31 mouse cellular contexts compared by ENCODE assay signal in the genomic region with DNA sequence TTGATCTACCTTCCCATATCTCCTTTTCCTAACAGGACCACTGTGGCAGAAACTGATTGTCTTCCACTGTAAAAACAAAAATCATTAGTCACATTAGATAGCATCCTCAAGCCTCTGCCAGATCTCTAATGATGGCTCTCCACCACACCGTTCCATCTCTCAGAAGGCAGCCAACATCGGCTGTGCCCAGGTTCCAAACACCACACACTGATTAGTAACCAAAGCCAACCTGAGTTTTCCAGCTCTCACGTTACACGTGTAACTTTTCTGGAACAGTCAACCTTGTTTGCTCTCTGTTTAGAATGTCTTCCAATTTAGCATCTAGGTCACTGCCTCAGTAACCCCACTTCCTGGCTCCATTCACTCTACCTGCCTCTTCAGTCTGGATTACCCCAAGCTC. TPM values are rescaled to one million over a fixed set of nuclear protein-coding genes. Genes with fewer than 3 reads are reported as not detected.
"Had no signal": no experiment of that assay in that cellular context is flagged by ENCODE, and none has a peak within 500 bp of the region (broad histone marks: within the 10 kb centered on the region; RNA-seq: fewer than 3 reads in every experiment).

No protein-coding gene starts in this region.

- H3K4me3 ChIP-seq: heart, embryonic 12.5 days; heart, embryonic 13.5 days; heart, embryonic 15.5 days; hindbrain, embryonic 10.5 days; hindbrain, embryonic 12.5 days; hindbrain, embryonic 13.5 days; hindbrain, embryonic 15.5 days; intestine, embryonic 15.5 days; kidney, embryonic 15.5 days; layer of hippocampus, adult 2 months; left cerebral cortex, adult 2 months had no signal

- H3K27ac ChIP-seq: heart, embryonic 13.5 days; heart, embryonic 15.5 days; hindbrain, embryonic 10.5 days; hindbrain, embryonic 12.5 days; hindbrain, embryonic 13.5 days; hindbrain, embryonic 14.5 days; hindbrain, embryonic 15.5 days; hindbrain, postnatal 0 days; intestine, embryonic 15.5 days; kidney, embryonic 15.5 days; kidney, postnatal 0 days; layer of hippocampus, adult 2 months; left cerebral cortex, adult 2 months had no signal

- DNase-seq: heart, postnatal 10 days; heart, postnatal 14 days; heart, postnatal 36 days; heart, postnatal 4 days; kidney, adult 11 months; kidney, adult 18-20 months; kidney, adult 2 months; kidney, adult 8-10 months; kidney, adult 9 months; kidney, postnatal 10 days; kidney, postnatal 14 days; kidney, postnatal 25 days; kidney, postnatal 36 days; kidney, postnatal 4 days; layer of hippocampus, adult 9-11 months; layer of hippocampus, postnatal 36 days had no signal

RNA-seq across cellular contexts. Expression of a gene that starts 51.0 kb away (rescaled TPM):
- total RNA-seq: hematopoietic stem cell, adult 5-6 weeks had no signal
